4 mouse cellular contexts compared by ENCODE assay signal in the genomic region with DNA sequence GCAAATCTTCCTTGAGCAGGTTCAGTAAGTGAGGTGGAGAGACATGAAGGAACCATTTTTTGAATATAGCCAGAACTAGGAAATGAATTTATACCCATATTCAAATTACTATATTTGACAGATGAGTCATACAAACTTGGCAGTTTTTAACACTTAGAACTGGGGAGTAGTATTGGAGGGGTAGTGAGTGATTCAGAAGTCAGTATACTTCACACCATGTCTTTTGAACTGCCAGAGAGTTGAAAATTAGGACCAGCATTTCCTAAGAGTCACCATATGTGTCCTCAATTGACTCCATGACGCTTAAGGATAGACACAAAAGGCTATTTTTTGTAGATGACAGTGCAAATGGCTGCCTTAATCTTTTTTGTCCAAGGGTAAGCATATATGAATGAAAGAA.
"Had no signal": no experiment of that assay in that cellular context is flagged by ENCODE, and none has a peak within 500 bp of the region (broad histone marks: within the 10 kb centered on the region; RNA-seq: fewer than 3 reads in every experiment).

No protein-coding gene starts in this region.

- DNase-seq: kidney, postnatal 14 days; layer of hippocampus, postnatal 36 days; lung, adult 18-20 months; thymus, postnatal 4 days had no signal
